Mouse (Mus musculus): ENCODE data around the gene Gm10837. TPM values are rescaled to one million over a fixed set of nuclear protein-coding genes. Genes with fewer than 3 reads are reported as not detected.
"Not testable (repeated sequence)": the region's sequence is repeated elsewhere in the genome, so short reads cannot be mapped to it uniquely, and the experiment has no call there.

Gene Gm10837
- polyA plus RNA-seq, 1 experiment: not detected

GRCm38 (mm10) chr14:122461500-122461899 is 28.9 kb upstream of the Gm10837 start:
- Histone ChIP-seq H3K27ac (ENCODE audit: insufficient read depth, low read depth, low read length) (no peak overlapping the region), H3K36me3 (ENCODE audit: control insufficient read depth, insufficient read depth, low read length) (no peaks in the 10 kb centered on the region), H3K27me3 (ENCODE audit: control insufficient read depth, insufficient read depth, low read length) (peaks cover 46% of the 10 kb centered on the region), H3K4me1 (ENCODE audit: control insufficient read depth, insufficient read depth, insufficient read length, low read length) (peaks cover 12% of the 10 kb centered on the region), H3K4me3 (ENCODE audit: low read depth, low read length) (no peak overlapping the region)
- TF ChIP-seq CTCF (IDR thresholded peaks at IDR 0.05; ENCODE audit: extremely low read depth, insufficient read length, insufficient replicate concordance, low read depth, low read length): no peak
- TF ChIP-seq POLR2A (IDR thresholded peaks at IDR 0.05; ENCODE audit: low read depth, low read length): no peak
- WGBS: 47% methylated on average over 3 of the region's 3 CpGs

GRCm38 (mm10) chr14:122461966-122462365 is 28.4 kb upstream of the Gm10837 start:
- Histone ChIP-seq H3K36me3 (ENCODE audit: control insufficient read depth, insufficient read depth, low read length) (no peaks in the 10 kb centered on the region), H3K4me1 (ENCODE audit: control insufficient read depth, insufficient read depth, insufficient read length, low read length) (peaks cover 12% of the 10 kb centered on the region), H3K27me3 (ENCODE audit: control insufficient read depth, insufficient read depth, low read length) (peaks cover 50% of the 10 kb centered on the region), H3K4me3 (ENCODE audit: low read depth, low read length) (no peak overlapping the region), H3K27ac (ENCODE audit: insufficient read depth, low read depth, low read length) (no peak overlapping the region)
- 41% methylated on average over 9 of the region's 9 CpGs for WGBS
- TF ChIP-seq POLR2A (IDR thresholded peaks at IDR 0.05; ENCODE audit: low read depth, low read length) (no peak), CTCF (IDR thresholded peaks at IDR 0.05; ENCODE audit: extremely low read depth, insufficient read length, insufficient replicate concordance, low read depth, low read length) (no peak)

- Histone ChIP-seq H3K27me3 (ENCODE audit: control insufficient read depth, insufficient read depth, low read length) (peaks cover 54% of the 10 kb centered on the region), H3K4me3 (ENCODE audit: low read depth, low read length) (no peak overlapping the region), H3K36me3 (ENCODE audit: control insufficient read depth, insufficient read depth, low read length) (no peaks in the 10 kb centered on the region), H3K4me1 (ENCODE audit: control insufficient read depth, insufficient read depth, insufficient read length, low read length) (peaks cover 12% of the 10 kb centered on the region), H3K27ac (ENCODE audit: insufficient read depth, low read depth, low read length) (no peak overlapping the region)
- TF ChIP-seq CTCF (IDR thresholded peaks at IDR 0.05; ENCODE audit: extremely low read depth, insufficient read length, insufficient replicate concordance, low read depth, low read length) (no peak), POLR2A (IDR thresholded peaks at IDR 0.05; ENCODE audit: low read depth, low read length) (no peak)
- 36% methylated on average over 17 of the region's 17 CpGs for WGBS
Measured at GRCm38 (mm10) chr14:122462689-122463079, 27.7 kb upstream of the Gm10837 start.

- TF ChIP-seq CTCF (IDR thresholded peaks at IDR 0.05; ENCODE audit: extremely low read depth, insufficient read length, insufficient replicate concordance, low read depth, low read length) (no peak), POLR2A (IDR thresholded peaks at IDR 0.05; ENCODE audit: low read depth, low read length) (no peak)
- Histone ChIP-seq H3K4me3 (ENCODE audit: low read depth, low read length) (peak overlapping the region; percentile 59), H3K27me3 (ENCODE audit: control insufficient read depth, insufficient read depth, low read length) (peaks cover 58% of the 10 kb centered on the region), H3K36me3 (ENCODE audit: control insufficient read depth, insufficient read depth, low read length) (no peaks in the 10 kb centered on the region), H3K4me1 (ENCODE audit: control insufficient read depth, insufficient read depth, insufficient read length, low read length) (peaks cover 12% of the 10 kb centered on the region), H3K27ac (ENCODE audit: insufficient read depth, low read depth, low read length) (no peak overlapping the region)
- 3% methylated on average over 40 of the region's 40 CpGs for WGBS
Measured at GRCm38 (mm10) chr14:122463080-122463691, 27.2 kb upstream of the Gm10837 start.

- H3K36me3 ChIP-seq (ENCODE audit: control insufficient read depth, insufficient read depth, low read length); H3K27ac ChIP-seq (ENCODE audit: insufficient read depth, low read depth, low read length): not testable (repeated sequence)
- H3K4me3 ChIP-seq (ENCODE audit: low read depth, low read length): peak overlapping the region; percentile 59
- WGBS: under 1% methylated on average over 53 of the region's 58 CpGs
- peaks cover 65% of the 10 kb centered on the region for H3K27me3 ChIP-seq (ENCODE audit: control insufficient read depth, insufficient read depth, low read length)
- H3K4me1 ChIP-seq (ENCODE audit: control insufficient read depth, insufficient read depth, insufficient read length, low read length): peaks cover 12% of the 10 kb centered on the region
Measured at GRCm38 (mm10) chr14:122463734-122464341, 26.5 kb upstream of the Gm10837 start.

- H3K4me1 ChIP-seq (ENCODE audit: control insufficient read depth, insufficient read depth, insufficient read length, low read length): peaks cover 12% of the 10 kb centered on the region
- TF ChIP-seq POLR2A (IDR thresholded peaks at IDR 0.05; ENCODE audit: low read depth, low read length) (no peak), CTCF (IDR thresholded peaks at IDR 0.05; ENCODE audit: extremely low read depth, insufficient read length, insufficient replicate concordance, low read depth, low read length) (no peak)
- no peak overlapping the region for H3K27ac ChIP-seq (ENCODE audit: insufficient read depth, low read depth, low read length)
- under 1% methylated on average over 62 of the region's 62 CpGs for WGBS
- no peaks in the 10 kb centered on the region for H3K36me3 ChIP-seq (ENCODE audit: control insufficient read depth, insufficient read depth, low read length)
- H3K27me3 ChIP-seq (ENCODE audit: control insufficient read depth, insufficient read depth, low read length): peaks cover 70% of the 10 kb centered on the region
- H3K4me3 ChIP-seq (ENCODE audit: low read depth, low read length): peak overlapping the region; percentile 59
Measured at GRCm38 (mm10) chr14:122464351-122464762, 26.0 kb upstream of the Gm10837 start.

GRCm38 (mm10) chr14:122464763-122465741 is 25.3 kb upstream of the Gm10837 start, which contains the start of gene Zic5:
TSS of gene Zic5 (minus strand) at chr14:122465677.
- H3K27me3 ChIP-seq (ENCODE audit: control insufficient read depth, insufficient read depth, low read length): peaks cover 75% of the 10 kb centered on the region
- TF ChIP-seq POLR2A (IDR thresholded peaks at IDR 0.05; ENCODE audit: low read depth, low read length) (no peak), CTCF (IDR thresholded peaks at IDR 0.05; ENCODE audit: extremely low read depth, insufficient read length, insufficient replicate concordance, low read depth, low read length) (no peak)
- H3K4me1 ChIP-seq (ENCODE audit: control insufficient read depth, insufficient read depth, insufficient read length, low read length): peaks cover 12% of the 10 kb centered on the region
- WGBS: 2% methylated on average over 61 of the region's 62 CpGs
- no peak within 1 kb of the TSS for H3K27ac ChIP-seq (ENCODE audit: insufficient read depth, low read depth, low read length)
- no peaks in the 10 kb centered on the region for H3K36me3 ChIP-seq (ENCODE audit: control insufficient read depth, insufficient read depth, low read length)
- peak within 1 kb of the TSS; percentile 59 for H3K4me3 ChIP-seq (ENCODE audit: low read depth, low read length)
